Mouse (Mus musculus) kidney, embryonic 14.5 days (tissue): ENCODE results near the gene Mul1. TPM values are rescaled to one million over a fixed set of nuclear protein-coding genes. Genes with fewer than 3 reads are reported as not detected.

ENCODE experiments used
- ATAC-seq: fragments of 200-750 bp; cut with Nextera tagmentation; 2 replicates; pipeline ENCODE4 v1.8.0; 2017; ENCODE audit warnings: moderate number of reproducible peaks, mild to moderate bottlenecking, moderate TSS enrichment, moderate library complexity; ENCODE audit not compliant: low FRiP score, low TSS enrichment
- H3K27ac ChIP-seq: fragments of 300-500 bp; sonication (generic); 2 replicates; pipeline ENCODE4 v1.5.1; 2014; ENCODE audit warnings: low read depth, mild to moderate bottlenecking, low read length, moderate library complexity, mixed read lengths
- H3K27me3 ChIP-seq: fragments of 300-500 bp; sonication (generic); 2 replicates; pipeline ENCODE4 v1.6.1; 2014; ENCODE audit warnings: mild to moderate bottlenecking, low read length; ENCODE audit not compliant: control insufficient read depth, insufficient read depth
- H3K36me3 ChIP-seq: fragments of 300-500 bp; sonication (generic); 2 replicates; pipeline ENCODE4 v1.6.1; 2014; ENCODE audit warnings: low read length, mixed read lengths; ENCODE audit not compliant: control insufficient read depth, insufficient read depth
- H3K4me1 ChIP-seq: fragments of 300-500 bp; sonication (generic); 2 replicates; pipeline ENCODE4 v1.6.1; 2014; ENCODE audit warnings: low read length, mixed read lengths; ENCODE audit not compliant: control insufficient read depth, insufficient read depth
- H3K4me2 ChIP-seq: fragments of 300-500 bp; sonication (generic); replicated peaks from 2 replicates; pipeline ENCODE4 v1.6.1; 2014; ENCODE audit warnings: low read depth, mild to moderate bottlenecking, low read length
- H3K4me3 ChIP-seq: fragments of 300-500 bp; sonication (generic); 2 replicates; pipeline ENCODE4 v1.5.1; 2014; ENCODE audit warnings: mild to moderate bottlenecking, low read length
- H3K9ac ChIP-seq: fragments of 300-500 bp; sonication (generic); 2 replicates; pipeline ENCODE4 v1.6.1; 2014; ENCODE audit warnings: low read depth, mild to moderate bottlenecking, low read length, moderate library complexity
- H3K9me3 ChIP-seq: fragments of 300-500 bp; sonication (generic); 2 replicates; pipeline ENCODE4 v1.6.1; 2016; ENCODE audit warnings: low read length; ENCODE audit not compliant: control insufficient read depth
- WGBS: fragments of 180-500 bp; shearing (Covaris S2); extraction: QIAGEN DNeasy Blood & Tissue Kit; methylation state at CpG from one replicate; pipeline ENCODE4 v1.1.7; 2014; 5-methylcytosine and 5-hydroxymethylcytosine counted together
- polyA plus RNA-seq: library from polyadenylated mRNA; unstranded; fragments of >200 nt; fragmentation: Nextera tagmentation; extraction: Ambion mirVana; gene quantifications from 2 replicates; pipeline ENCODE4 v1.2.1, GENCODE M21; 2014

The Mul1 gene
- polyA plus RNA-seq, 1 experiment from 2014 or later, result 16.9 TPM

DNA sequence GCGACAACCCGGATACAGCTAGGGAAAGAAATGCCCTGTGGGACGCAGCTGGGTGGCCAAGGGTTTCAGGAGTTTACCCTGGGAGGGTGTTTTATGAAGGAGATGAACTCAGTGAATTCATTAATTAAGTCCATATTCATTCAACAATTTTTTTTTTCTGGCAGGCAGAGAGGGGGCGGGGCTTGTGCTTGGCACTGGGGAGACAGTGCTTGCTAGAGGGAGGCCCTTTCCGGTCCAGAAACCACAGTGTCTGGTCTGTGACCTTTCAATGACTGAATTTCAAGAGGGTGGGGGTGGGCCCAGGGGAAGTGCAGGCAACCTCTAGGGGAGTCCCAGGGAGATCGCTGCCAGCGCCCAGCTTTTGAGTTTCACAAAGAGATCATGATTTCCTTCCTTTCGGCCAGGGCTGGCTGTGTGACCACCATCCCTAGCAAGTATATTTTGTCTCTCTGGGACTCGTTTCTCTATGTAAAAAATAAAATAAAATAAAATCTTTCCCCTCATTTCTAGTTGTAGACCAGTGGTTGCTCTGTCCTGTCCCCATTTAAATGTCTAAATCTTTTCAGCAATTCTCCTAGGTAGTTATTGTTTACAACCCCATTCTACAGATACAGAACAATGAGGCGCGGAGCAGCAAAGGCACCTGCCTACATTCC lies 29.5 kb downstream of the Mul1 start:
- Histone ChIP-seq H3K4me3 (peak overlapping the region; percentile 20; the same call in 1 of the 2 replicates), H3K27ac (peak overlapping the region; percentile 95), H3K4me2 (peak overlapping the region; percentile 41), H3K9me3 (no peaks in the 10 kb centered on the region), H3K27me3 (no peaks in the 10 kb centered on the region), H3K36me3 (no peaks in the 10 kb centered on the region), H3K4me1 (peaks cover 61% of the 10 kb centered on the region), H3K9ac (no peak overlapping the region)
- peak; percentile 73 for ATAC-seq
- 4% methylated on average over 11 of the region's 11 CpGs for WGBS

DNA sequence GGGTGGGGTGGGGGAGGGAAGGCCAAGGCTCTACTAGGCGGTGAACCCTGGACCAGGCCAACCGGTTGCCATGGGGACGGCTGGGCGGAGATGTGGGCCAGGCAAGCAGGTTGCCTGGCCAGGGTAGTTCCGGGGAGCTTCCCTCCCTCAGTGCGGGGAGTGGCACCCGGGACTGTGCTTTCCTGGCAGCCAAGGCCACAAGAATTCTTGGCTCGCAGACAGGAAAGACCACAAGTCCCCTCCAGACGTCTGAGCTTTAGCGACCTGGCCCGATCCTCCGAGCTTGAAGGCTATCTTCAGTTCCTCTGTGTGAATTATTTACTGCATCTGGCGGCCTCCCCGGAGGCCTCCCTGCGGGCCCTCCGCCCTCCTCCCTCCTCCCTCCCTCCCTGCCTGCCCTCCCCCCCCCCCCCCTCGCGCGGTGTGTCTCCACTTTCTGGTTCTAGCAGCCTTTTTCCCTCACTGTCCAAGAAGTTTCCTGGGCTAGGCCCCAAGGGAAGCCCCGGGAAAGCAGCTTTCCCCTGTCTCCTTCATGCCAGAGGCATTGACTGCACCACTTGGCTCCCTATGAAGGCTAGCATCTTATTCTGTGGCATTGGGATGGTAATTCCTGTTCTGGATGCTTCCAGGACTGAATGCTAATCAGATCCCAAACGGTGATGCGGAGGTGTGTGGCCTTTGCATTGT lies 30.3 kb downstream of the Mul1 start:
- Histone ChIP-seq H3K36me3 (no peaks in the 10 kb centered on the region), H3K27ac (peak overlapping the region; percentile 95), H3K4me1 (peaks cover 61% of the 10 kb centered on the region), H3K4me3 (peak overlapping the region; percentile 20), H3K4me2 (peak overlapping the region; percentile 41), H3K27me3 (no peaks in the 10 kb centered on the region), H3K9ac (no peak overlapping the region), H3K9me3 (no peaks in the 10 kb centered on the region)
- ATAC-seq, result peak; percentile 82
- WGBS, result 2% methylated on average over 18 of the region's 22 CpGs

DNA sequence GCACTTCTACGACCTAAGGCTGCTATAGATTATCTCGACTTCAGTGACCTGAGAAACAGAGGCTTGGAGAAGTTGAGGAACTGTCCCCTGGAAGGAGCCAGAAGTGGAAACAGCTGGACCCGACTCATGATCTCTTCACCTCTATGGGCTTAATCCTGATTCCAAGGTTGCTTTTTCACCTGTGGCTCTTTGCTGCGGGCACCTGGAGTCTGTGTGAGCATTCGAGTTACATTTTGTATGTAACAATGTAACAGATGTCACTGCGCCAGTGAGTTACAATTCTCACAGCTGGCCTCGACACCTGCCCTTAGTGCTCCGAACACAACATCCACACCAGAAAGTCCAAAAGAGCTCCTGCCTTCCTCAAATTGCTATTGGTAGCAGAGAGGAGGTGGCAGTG lies 31.0 kb downstream of the Mul1 start:
- Histone ChIP-seq H3K27ac (peak overlapping the region; percentile 95), H3K9ac (no peak overlapping the region), H3K4me1 (peaks cover 57% of the 10 kb centered on the region), H3K27me3 (no peaks in the 10 kb centered on the region), H3K4me3 (no peak overlapping the region), H3K36me3 (no peaks in the 10 kb centered on the region), H3K4me2 (0 out of 2 replicates have a peak overlapping the region, but pooled peaks have one; percentile 41), H3K9me3 (no peaks in the 10 kb centered on the region)
- WGBS, result 31% methylated on average over 8 of the region's 8 CpGs
- ATAC-seq, result no peak

DNA sequence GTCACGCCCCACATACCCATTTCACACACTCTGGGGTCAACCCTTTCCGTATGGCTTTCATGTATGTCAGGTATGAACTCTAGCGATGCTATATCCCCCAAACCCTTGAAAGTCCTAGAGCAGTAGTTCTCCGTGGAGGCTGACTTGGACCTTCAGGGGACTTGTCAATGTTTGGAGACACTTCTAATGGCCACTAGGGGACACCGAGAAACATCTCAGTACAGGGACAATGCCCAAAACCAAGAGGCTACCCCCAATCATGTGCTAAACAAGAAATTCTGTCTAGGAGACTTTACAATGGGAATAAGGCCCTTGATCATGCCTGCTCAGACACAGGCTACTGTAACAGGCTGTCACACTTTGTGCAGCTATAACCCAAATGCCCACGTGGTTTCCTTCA lies 32.2 kb downstream of the Mul1 start:
- Histone ChIP-seq H3K36me3 (no peaks in the 10 kb centered on the region), H3K27ac (no peak overlapping the region), H3K9me3 (no peaks in the 10 kb centered on the region), H3K4me1 (peaks cover 56% of the 10 kb centered on the region), H3K9ac (no peak overlapping the region), H3K4me2 (no peak overlapping the region), H3K4me3 (no peak overlapping the region), H3K27me3 (no peaks in the 10 kb centered on the region)
- 72% methylated on average over 6 of the region's 6 CpGs for WGBS
- ATAC-seq, result no peak

DNA sequence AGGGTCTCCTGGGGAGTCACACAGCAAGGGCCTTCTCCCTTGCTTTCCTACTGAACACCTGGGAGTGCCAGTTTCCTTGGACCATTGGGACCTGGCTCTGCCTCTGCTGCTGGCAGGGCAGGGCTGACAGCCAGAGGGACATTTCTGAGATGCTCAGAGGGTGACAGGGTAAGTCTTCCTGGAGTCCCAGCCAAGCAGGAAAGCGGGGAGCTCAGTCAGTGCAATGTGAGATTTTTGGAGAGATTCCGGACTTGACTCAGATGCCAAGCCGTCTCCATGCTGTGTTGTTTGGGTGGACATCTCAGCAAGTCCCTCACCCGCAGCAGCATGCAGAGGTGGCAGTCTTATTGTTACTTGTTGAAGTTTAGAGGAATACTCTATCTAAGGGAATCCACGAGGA lies 33.0 kb downstream of the Mul1 start:
- Histone ChIP-seq H3K4me2 (no peak overlapping the region), H3K4me3 (no peak overlapping the region), H3K27me3 (no peaks in the 10 kb centered on the region), H3K9ac (no peak overlapping the region), H3K36me3 (no peaks in the 10 kb centered on the region), H3K4me1 (peaks cover 54% of the 10 kb centered on the region), H3K27ac (no peak overlapping the region), H3K9me3 (no peaks in the 10 kb centered on the region)
- ATAC-seq, result no peak
- WGBS, result 87% methylated on average over 5 of the region's 5 CpGs

DNA sequence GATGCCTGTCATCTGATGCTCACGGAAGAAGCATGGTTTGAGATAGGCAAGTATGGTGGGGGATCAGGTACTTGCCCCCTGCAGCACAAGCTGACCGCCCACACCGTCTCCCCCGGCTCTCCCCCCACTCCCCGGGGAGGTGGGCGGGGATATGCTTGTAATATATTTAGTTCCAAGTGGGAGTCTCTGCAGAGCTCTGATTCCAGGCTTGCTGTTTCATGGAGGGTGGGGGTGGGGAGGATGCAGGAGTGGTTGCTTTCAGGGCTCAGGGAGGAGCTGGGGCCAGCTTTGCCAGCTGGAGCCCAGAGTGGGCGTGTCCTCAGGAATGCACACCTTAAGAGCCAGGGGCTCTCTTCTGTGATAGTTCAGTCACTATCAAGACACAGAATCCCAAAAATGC lies 34.6 kb downstream of the Mul1 start:
- Histone ChIP-seq H3K27me3 (no peaks in the 10 kb centered on the region), H3K9ac (no peak overlapping the region), H3K4me1 (peaks cover 37% of the 10 kb centered on the region), H3K4me2 (0 out of 2 replicates have a peak overlapping the region, but pooled peaks have one; percentile 11), H3K9me3 (no peaks in the 10 kb centered on the region), H3K4me3 (no peak overlapping the region), H3K27ac (no peak overlapping the region), H3K36me3 (no peaks in the 10 kb centered on the region)
- peak; percentile 40; the same call in 1 of the 2 replicates for ATAC-seq
- 4% methylated on average over 7 of the region's 7 CpGs for WGBS

DNA sequence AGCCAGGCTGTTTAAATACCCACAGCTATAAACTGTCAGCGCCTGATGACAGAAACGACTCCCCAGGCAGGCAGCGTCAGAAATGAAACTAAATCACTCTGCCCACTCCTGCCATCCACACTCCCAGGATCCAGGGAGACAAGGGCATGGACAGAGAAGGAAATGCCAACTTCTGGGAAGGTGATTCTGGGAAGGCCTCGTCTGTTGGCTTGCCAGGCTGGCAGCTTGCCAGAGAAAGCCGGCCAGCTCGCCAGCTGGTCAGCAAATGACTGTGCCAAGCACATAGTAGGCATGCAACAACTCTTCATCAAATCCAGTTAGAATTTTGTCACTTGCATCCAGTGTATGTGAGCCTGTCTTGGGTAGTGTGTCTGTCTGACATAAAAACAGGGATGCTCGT lies 36.8 kb downstream of the Mul1 start:
- Histone ChIP-seq H3K9ac (no peak overlapping the region; the same call in 1 of the 2 replicates), H3K27me3 (no peaks in the 10 kb centered on the region), H3K36me3 (no peaks in the 10 kb centered on the region), H3K9me3 (no peaks in the 10 kb centered on the region), H3K27ac (no peak overlapping the region), H3K4me3 (no peak overlapping the region), H3K4me1 (peaks cover 19% of the 10 kb centered on the region), H3K4me2 (no peak overlapping the region)
- ATAC-seq, result no peak
- WGBS, result 58% methylated on average over 7 of the region's 7 CpGs

DNA sequence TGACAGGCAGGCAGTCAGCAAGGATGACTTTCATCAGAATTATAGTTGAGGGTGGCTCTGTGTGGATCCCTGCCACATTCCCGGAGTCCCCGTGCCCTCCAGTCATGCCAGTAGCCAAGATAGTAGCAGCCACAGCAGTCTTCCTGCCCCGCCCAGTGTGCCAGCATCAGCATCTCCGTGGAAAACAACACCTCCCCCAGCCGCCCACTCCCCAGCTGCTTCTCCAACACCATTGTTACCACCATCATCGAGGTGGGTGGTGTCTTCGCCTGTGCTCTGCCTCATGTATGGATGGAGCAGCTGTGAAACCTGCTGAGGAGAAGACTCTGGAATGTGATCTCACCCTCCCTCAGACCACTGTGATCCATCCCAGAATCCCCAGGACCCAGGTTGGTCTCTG lies 45.1 kb downstream of the Mul1 start:
- H3K4me3 ChIP-seq, result no peak overlapping the region
- H3K27me3 ChIP-seq, result no peaks in the 10 kb centered on the region
- WGBS, result 82% methylated on average over 7 of the region's 7 CpGs
- H3K36me3 ChIP-seq, result no peaks in the 10 kb centered on the region
- no peak overlapping the region for H3K27ac ChIP-seq
- H3K9ac ChIP-seq, result no peak overlapping the region
- no peak overlapping the region for H3K4me2 ChIP-seq
- ATAC-seq, result no peak
- no peaks in the 10 kb centered on the region for H3K9me3 ChIP-seq
- peaks cover 16% of the 10 kb centered on the region for H3K4me1 ChIP-seq

DNA sequence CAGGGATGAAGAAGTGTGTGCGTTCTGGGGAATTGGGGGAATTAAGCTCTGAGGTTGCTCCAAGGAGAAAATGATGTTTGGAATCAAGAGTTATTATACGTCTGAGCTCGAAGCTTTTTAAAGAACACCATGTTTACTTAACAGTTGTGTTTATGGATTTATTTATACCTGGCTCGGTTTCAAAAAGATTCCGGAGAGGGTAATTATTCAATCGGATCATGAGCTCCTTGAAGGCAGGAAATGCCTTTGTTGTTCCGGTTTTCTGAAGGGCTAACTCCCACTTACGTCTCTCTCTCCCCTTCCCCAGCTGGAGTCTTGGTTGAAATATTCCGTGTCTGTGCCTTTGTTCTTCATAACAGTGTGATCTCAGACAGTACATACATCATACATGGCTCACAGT lies 46.5 kb downstream of the Mul1 start:
- no peaks in the 10 kb centered on the region for H3K36me3 ChIP-seq
- no peaks in the 10 kb centered on the region for H3K27me3 ChIP-seq
- WGBS, result 19% methylated on average over 9 of the region's 9 CpGs
- peaks cover 19% of the 10 kb centered on the region for H3K4me1 ChIP-seq
- no peak for ATAC-seq
- no peaks in the 10 kb centered on the region for H3K9me3 ChIP-seq
- no peak overlapping the region for H3K4me3 ChIP-seq
- no peak overlapping the region for H3K4me2 ChIP-seq
- no peak overlapping the region for H3K9ac ChIP-seq
- peak overlapping the region; percentile 32; the same call in 1 of the 2 replicates for H3K27ac ChIP-seq
